Mouse (Mus musculus) embryonic facial prominence, embryonic 11.5 days (tissue): ENCODE data around the gene Arhgap19. TPM values are rescaled to one million over a fixed set of nuclear protein-coding genes. Genes with fewer than 3 reads are reported as not detected.
"Not testable (repeated sequence)": the region's sequence is repeated elsewhere in the genome, so short reads cannot be mapped to it uniquely, and the experiment has no call there.

Experiments used
- ATAC-seq: fragments of 200-750 bp; cut with Nextera tagmentation; replicated peaks from 2 replicates; pipeline ENCODE4 v1.8.0; 2017; ENCODE audit warnings: low read depth; ENCODE audit not compliant: insufficient number of reproducible peaks, low FRiP score, low TSS enrichment
- DNase-seq: peaks from one replicate; pipeline ENCODE4 v3.0.0-alpha.2; 2015; ENCODE audit warnings: low spot score
- H3K27ac ChIP-seq: fragments of 300-500 bp; sonication (generic); replicated peaks from 2 replicates; pipeline ENCODE4 v1.5.1; 2014; ENCODE audit warnings: mild to moderate bottlenecking, low read depth, low read length, control low read depth
- H3K27me3 ChIP-seq: fragments of 300-500 bp; sonication (generic); 2 replicates; pipeline ENCODE4 v1.6.1; 2014; ENCODE audit warnings: mild to moderate bottlenecking, low read length, moderate library complexity, mixed read lengths; ENCODE audit not compliant: control insufficient read depth, insufficient read depth
- H3K36me3 ChIP-seq: fragments of 300-500 bp; sonication (generic); replicated peaks from 2 replicates; pipeline ENCODE4 v1.6.1; 2014; ENCODE audit warnings: low read depth, mild to moderate bottlenecking, low read length, moderate library complexity, mixed read lengths; ENCODE audit not compliant: control insufficient read depth, insufficient read depth
- H3K4me1 ChIP-seq: fragments of 300-500 bp; sonication (generic); 2 replicates; pipeline ENCODE4 v1.6.1; 2014; ENCODE audit warnings: low read length, mixed read lengths; ENCODE audit not compliant: control insufficient read depth, insufficient read depth
- H3K4me2 ChIP-seq: fragments of 300-500 bp; sonication (generic); 2 replicates; pipeline ENCODE4 v1.6.1; 2014; ENCODE audit warnings: low read depth, mild to moderate bottlenecking, control low read depth, low read length, moderate library complexity
- H3K4me3 ChIP-seq: fragments of 300-500 bp; sonication (generic); 2 replicates; pipeline ENCODE4 v1.5.1; 2014; ENCODE audit warnings: low read depth, low read length, control low read depth
- H3K9ac ChIP-seq: fragments of 300-500 bp; sonication (generic); replicated peaks from 2 replicates; pipeline ENCODE4 v1.6.1; 2014; ENCODE audit warnings: mild to moderate bottlenecking, control low read depth, low read length
- H3K9me3 ChIP-seq: fragments of 300-500 bp; sonication (generic); replicated peaks from 2 replicates; pipeline ENCODE4 v1.6.1; 2016; ENCODE audit warnings: mild to moderate bottlenecking, low read length, inconsistent platforms, mixed read lengths; ENCODE audit not compliant: control insufficient read depth
- WGBS: fragments of 180-500 bp; shearing (Covaris S2); extraction: QIAGEN DNeasy Blood & Tissue Kit; methylation state at CpG from one replicate; pipeline ENCODE4 v1.1.7; 2014; 5-methylcytosine and 5-hydroxymethylcytosine counted together
- polyA plus RNA-seq: library from polyadenylated mRNA; unstranded; fragments of >200 nt; fragmentation: Nextera tagmentation; extraction: Ambion mirVana; gene quantifications from 2 replicates; pipeline ENCODE4 v1.2.1, GENCODE M21; 2014

The Arhgap19 gene
- 47.6 and 48.1 TPM in 2 replicates for polyA plus RNA-seq

DNA sequence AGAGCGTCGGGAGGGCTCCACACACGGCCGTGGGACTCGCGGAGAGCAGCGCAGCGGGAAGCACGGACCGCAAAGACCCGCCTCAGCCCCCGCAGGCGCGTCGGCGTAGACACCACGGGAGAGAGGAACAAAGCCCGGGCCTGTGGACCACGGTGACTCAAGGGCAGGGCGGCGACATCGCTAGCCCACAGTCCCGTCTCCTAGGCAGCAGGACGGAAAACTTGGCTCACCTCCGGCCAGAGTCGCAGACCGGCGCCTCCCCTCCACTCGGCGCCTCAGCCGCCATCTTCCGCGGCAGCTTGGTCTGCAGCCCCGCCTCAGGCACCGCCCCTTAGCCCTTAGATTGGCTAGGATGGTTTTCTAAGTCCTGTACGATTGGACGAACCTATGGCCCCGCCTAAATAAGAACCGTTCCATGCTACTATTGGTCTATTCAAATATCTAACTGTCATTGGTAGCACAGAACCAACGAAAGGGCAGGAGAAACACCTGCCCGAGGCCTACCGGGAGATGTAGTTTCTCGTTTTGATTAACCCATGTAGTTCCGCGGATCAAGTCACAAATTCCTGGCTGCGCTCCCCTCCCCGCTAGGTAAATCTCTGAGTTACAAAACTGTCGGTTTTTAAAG lies at the start of gene Arhgap19:
Arhgap19 (minus strand) TSS at position 306 of the 628 bp plus-strand sequence.
- peak within 1 kb of the TSS; percentile 92 for H3K4me3 ChIP-seq
- peak; percentile 98 for ATAC-seq

DNA sequence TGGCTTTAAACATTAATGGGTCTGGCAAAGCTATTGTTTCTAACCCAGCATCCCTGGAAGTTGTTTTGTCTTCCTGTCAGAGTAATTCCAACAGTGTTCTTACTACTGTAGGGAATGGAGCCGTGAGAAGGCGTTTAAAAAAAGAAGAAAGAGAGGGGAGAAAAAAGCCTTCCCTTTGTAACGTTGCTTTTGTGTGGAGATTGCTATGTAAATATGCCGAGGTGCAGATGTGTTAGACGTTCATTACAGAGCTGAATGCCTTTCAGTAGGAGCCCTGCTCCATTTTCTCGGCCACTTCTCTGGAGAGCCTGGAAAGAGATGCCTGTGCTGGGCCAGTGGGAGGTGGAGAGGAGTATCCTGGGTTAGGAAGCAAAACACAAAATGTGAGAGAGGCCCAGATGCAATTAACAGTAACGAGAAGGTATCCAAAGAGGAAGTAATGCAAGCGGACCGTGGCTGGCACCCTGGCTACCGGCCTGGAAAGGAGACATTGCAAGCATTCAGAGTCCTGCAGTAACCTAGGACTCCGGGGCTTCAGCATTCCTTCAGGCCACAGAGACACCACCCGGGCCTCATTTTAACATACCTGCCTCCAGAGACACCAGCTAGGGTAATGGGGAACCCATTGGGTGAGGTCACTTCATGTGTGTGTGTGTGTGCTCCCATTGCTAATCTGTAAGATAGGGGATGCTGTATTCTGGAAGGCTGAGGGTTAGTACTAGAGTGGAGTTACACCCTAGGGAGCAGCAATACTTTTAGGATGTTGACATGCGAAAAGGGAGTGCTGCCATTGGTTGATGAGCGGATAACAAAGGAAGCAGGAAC lies 49.1 kb upstream of the Arhgap19 start:
- H3K4me1 ChIP-seq: no peaks in the 10 kb centered on the region
- H3K9me3 ChIP-seq: no peaks in the 10 kb centered on the region
- H3K27ac ChIP-seq: peak overlapping the region; percentile 17; the same call in 1 of the 2 replicates
- H3K4me3 ChIP-seq: no peak overlapping the region
- 21% methylated on average over 14 of the region's 14 CpGs for WGBS
- DNase-seq (peak; percentile 38), ATAC-seq (no peak)
- H3K9ac ChIP-seq: peak overlapping the region; percentile 6; the same call in 1 of the 2 replicates
- H3K4me2 ChIP-seq: no peak overlapping the region; the same call in 1 of the 2 replicates
- H3K27me3 ChIP-seq: no peaks in the 10 kb centered on the region
- H3K36me3 ChIP-seq: no peaks in the 10 kb centered on the region

More for the DNA sequence above, at the start of gene Arhgap19:
- Histone ChIP-seq H3K27ac (peak within 1 kb of the TSS; percentile 10; the same call in 1 of the 2 replicates), H3K4me1 (no peaks in the 10 kb centered on the region), H3K4me2 (peak within 1 kb of the TSS; percentile 66), H3K36me3 (no peaks in the 10 kb centered on the region), H3K27me3 (no peaks in the 10 kb centered on the region), H3K9ac (peak within 1 kb of the TSS; percentile 93), H3K9me3 (no peaks in the 10 kb centered on the region)
- DNase-seq: peak; percentile 95
- WGBS: under 1% methylated on average over 43 of the region's 48 CpGs

DNA sequence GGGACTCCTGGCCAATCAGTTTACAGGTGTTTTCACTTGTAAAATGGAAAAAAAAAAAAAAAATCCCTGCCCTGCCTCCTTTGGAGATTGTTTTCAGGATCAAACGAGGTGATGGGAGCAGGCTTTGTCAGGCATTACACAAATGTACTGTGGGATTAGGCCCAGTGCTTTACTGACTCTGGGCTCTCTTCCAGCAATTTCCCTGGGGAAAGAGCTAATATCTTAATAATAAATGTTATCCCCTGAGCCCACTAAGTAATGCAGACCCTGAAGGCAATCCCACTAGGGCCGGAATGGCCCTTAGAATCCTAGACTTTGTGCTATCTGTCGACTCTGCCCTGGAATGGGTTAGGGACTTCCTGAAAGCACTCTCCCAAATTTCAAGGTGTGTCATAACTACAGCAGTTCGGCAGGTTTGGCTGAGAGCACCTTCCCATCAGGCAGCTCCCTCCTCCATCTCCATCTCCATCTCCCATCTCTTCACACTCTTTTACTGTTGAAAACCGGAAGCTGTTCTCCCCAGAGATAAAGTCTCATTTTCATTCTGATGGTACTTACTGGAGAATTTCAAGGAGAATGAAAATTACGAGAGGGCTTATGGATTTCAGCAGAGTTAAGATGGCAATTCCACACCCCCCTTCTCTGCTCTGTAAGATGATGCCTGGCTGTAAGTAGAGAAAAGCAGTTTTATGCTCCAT lies 48.3 kb upstream of the Arhgap19 start:
- no peaks in the 10 kb centered on the region for H3K36me3 ChIP-seq
- no peaks in the 10 kb centered on the region for H3K27me3 ChIP-seq
- no peak for ATAC-seq
- DNase-seq: peak; percentile 2
- no peak overlapping the region for H3K4me2 ChIP-seq
- no peak overlapping the region for H3K4me3 ChIP-seq
- no peak overlapping the region for H3K9ac ChIP-seq
- no peaks in the 10 kb centered on the region for H3K4me1 ChIP-seq
- 18% methylated on average over 6 of the region's 6 CpGs for WGBS
- H3K9me3 ChIP-seq: no peaks in the 10 kb centered on the region
- H3K27ac ChIP-seq: no peak overlapping the region; the same call in 1 of the 2 replicates

DNA sequence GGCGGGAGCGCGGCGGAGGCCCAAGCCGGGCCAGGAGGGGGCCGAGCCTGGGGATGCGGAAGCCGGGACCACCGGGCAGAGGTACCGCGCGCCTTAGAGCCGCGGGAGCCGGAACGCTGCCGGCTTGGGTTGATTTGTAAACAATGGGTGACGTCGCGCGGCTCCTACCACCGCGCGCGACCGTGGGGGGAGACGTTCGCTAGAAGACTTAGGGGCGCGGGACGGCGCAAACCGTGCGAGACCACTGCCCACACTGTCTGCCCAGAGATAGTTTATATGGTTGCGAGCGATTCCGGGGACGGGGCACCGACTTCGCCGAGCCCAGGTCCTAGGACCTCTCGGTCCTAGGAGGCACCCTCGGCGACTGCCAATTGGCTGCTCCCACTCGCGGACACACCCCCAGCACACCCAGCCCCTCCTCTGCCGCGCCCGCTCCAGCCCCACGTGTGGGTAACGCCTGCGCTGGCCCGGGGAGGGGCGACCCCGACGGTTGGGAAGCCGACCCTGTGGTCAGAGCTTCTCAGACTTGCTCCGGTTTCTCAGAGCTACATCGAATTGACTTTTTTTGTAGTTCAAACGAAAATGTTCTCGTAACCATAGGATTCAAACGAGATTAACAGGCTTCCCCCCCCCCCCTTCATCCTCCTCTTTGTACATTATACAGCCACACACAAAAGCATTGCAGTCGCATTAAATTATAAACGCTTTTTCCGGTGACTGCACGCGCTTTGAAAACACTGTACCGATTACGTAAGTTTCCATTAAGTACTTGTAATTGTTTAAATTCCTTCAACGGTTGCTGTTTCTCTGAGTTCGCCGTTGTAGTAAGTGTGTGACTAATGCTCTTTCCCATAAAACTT lies 46.4 kb upstream of the Arhgap19 start, which contains the start of gene Frat2:
Frat2 (minus strand) TSS at position 141 of the 860 bp plus-strand sequence.
- WGBS: under 1% methylated on average over 71 of the region's 72 CpGs
- ATAC-seq: peak; percentile 92

DNA sequence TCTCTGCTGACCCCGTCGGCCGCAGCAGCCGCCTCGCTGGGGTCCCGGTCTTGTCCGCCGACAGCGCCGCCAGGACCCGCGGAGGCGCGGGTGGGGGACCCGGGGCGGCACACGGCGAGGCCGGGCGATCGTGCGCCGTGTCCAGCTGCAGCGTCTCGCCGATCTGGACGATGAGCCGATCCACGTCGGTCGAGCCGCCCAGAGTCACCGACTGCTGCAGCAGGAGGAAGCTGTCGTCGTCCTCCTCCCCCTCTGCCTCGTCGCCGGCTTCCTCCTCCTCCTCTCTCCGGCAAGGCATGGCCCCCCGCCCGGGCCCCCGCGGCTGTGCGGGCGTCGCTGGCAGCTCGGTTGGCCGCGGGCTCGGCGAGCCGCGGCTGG lies 45.8 kb upstream of the Arhgap19 start:
- H3K9me3 ChIP-seq, H3K4me1 ChIP-seq, H3K36me3 ChIP-seq, H3K27me3 ChIP-seq: not testable (repeated sequence)
- DNase-seq (peak; percentile 39), ATAC-seq (peak; percentile 19)
- WGBS: 0% methylated on average over 22 of the region's 53 CpGs
- Histone ChIP-seq H3K27ac (peak overlapping the region; percentile 75), H3K9ac (peak overlapping the region; percentile 64), H3K4me3 (peak overlapping the region; percentile 58), H3K4me2 (peak overlapping the region; percentile 84)

More for the DNA sequence above, 46.4 kb upstream of the Arhgap19 start, which contains the start of gene Frat2:
- no peaks in the 10 kb centered on the region for H3K9me3 ChIP-seq
- H3K4me1 ChIP-seq: no peaks in the 10 kb centered on the region
- no peaks in the 10 kb centered on the region for H3K27me3 ChIP-seq
- H3K4me2 ChIP-seq: peak within 1 kb of the TSS; percentile 84
- H3K9ac ChIP-seq: peak within 1 kb of the TSS; percentile 64
- no peaks in the 10 kb centered on the region for H3K36me3 ChIP-seq
- H3K4me3 ChIP-seq: peak within 1 kb of the TSS; percentile 58
- peak within 1 kb of the TSS; percentile 75 for H3K27ac ChIP-seq
- peak; percentile 91 for DNase-seq

DNA sequence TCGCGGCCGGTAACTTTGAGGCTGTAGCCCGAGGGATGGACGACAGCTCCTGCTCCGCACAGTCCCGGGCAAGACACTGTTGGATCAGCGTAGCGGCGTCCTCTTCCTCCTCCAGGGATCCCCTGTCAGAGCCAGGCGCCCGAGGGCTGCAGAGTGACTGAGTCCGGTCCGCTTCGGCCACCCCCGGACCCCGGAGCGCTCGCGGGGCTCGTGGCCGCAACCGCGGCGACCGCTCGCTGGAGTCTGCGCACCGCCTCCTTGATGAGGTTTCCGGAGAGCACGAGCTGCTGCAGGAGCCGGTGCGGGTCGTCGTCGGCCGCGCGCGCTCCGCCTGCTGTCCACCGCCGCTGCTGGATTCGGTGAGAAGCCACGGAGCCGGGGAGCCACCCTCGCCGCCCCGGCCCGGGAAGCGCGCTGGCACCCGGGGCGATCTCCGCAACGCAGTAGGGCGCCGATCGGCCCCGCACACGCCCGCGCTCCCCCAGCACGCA lies 45.3 kb upstream of the Arhgap19 start:
- under 1% methylated on average over 60 of the region's 64 CpGs for WGBS
- peak; percentile 17; the same call in 1 of the 2 replicates for ATAC-seq

More for the DNA sequence above, 45.3 kb upstream of the Arhgap19 start:
- H3K36me3 ChIP-seq: no peaks in the 10 kb centered on the region
- H3K4me3 ChIP-seq: peak overlapping the region; percentile 58
- no peaks in the 10 kb centered on the region for H3K9me3 ChIP-seq
- peak overlapping the region; percentile 84 for H3K4me2 ChIP-seq
- H3K9ac ChIP-seq: peak overlapping the region; percentile 64
- peak; percentile 35 for DNase-seq
- no peaks in the 10 kb centered on the region for H3K4me1 ChIP-seq
- H3K27me3 ChIP-seq: no peaks in the 10 kb centered on the region
- no peak overlapping the region; the same call in 1 of the 2 replicates for H3K27ac ChIP-seq
